Mouse (Mus musculus) fat pad, adult 2 months (tissue): ENCODE results near the gene Nradd.

Experiments used
- DNase-seq: peaks from one replicate; pipeline ENCODE4 v3.0.0-alpha.2; 2011; ENCODE audit warnings: low read depth, low spot score; ENCODE audit errors: extremely low read depth

The Nradd gene

GRCm38 (mm10) chr9:110624361-110625166 is at the start of gene Nradd:
Gene Nradd (minus strand): TSS chr9:110624452.
- DNase-seq = no peak

- DNase-seq = no peak
These were observed 49.0 kb upstream of the Nradd start for GRCm38 (mm10) chr9:110673107-110673752.

- DNase-seq = no peak
These were observed 48.3 kb upstream of the Nradd start for GRCm38 (mm10) chr9:110672462-110673106.

GRCm38 (mm10) chr9:110669785-110670184 is 45.5 kb upstream of the Nradd start:
- no peak for DNase-seq

GRCm38 (mm10) chr9:110668601-110669293 is 44.5 kb upstream of the Nradd start:
- DNase-seq = no peak

GRCm38 (mm10) chr9:110667219-110667836 is 43.1 kb upstream of the Nradd start:
- DNase-seq = no peak

- DNase-seq = no peak
These were observed 42.1 kb upstream of the Nradd start for GRCm38 (mm10) chr9:110666374-110666773.

- DNase-seq = no peak
These were observed 41.7 kb upstream of the Nradd start for GRCm38 (mm10) chr9:110665912-110666311.

- DNase-seq = no peak
These were observed 38.6 kb upstream of the Nradd start for GRCm38 (mm10) chr9:110662844-110663243.

GRCm38 (mm10) chr9:110660856-110661612 is 36.8 kb upstream of the Nradd start:
- DNase-seq = no peak

- DNase-seq = no peak
These were observed 36.0 kb upstream of the Nradd start for GRCm38 (mm10) chr9:110660208-110660607.

- no peak for DNase-seq
These were observed 35.3 kb upstream of the Nradd start for GRCm38 (mm10) chr9:110659521-110659920.

- DNase-seq = no peak
These were observed 33.3 kb upstream of the Nradd start for GRCm38 (mm10) chr9:110657474-110658078.

GRCm38 (mm10) chr9:110656249-110657221 is 32.3 kb upstream of the Nradd start, which contains the start of gene Ccdc12:
Gene Ccdc12 (plus strand): TSS chr9:110656503.
- peak; percentile 87 for DNase-seq

GRCm38 (mm10) chr9:110655651-110656007 is 31.4 kb upstream of the Nradd start:
- DNase-seq = no peak

GRCm38 (mm10) chr9:110654726-110655650 is 30.7 kb upstream of the Nradd start:
- DNase-seq = no peak

- DNase-seq = no peak
These were observed 29.6 kb upstream of the Nradd start, which contains the start of gene Nbeal2 for GRCm38 (mm10) chr9:110653655-110654461. Gene Nbeal2 (minus strand): TSS chr9:110654161.
